Mouse (Mus musculus) ES-E14 (cell line): Measurements from ENCODE around the gene AI837181. TPM values are rescaled to one million over a fixed set of nuclear protein-coding genes. Genes with fewer than 3 reads are reported as not detected.
A peak's percentile ranks its signal among the peaks of the same experiment; 100 is the strongest.

Source experiments
- DNase-seq: peaks from one replicate; pipeline ENCODE4 v3.0.0-alpha.2; 2013; ENCODE audit warnings: low read depth, low spot score
- H3K27ac ChIP-seq: 2 replicates; pipeline ENCODE4 v1.5.1; 2012; ENCODE audit warnings: low read depth, mild to moderate bottlenecking, low read length, moderate library complexity, mixed read lengths; ENCODE audit not compliant: poor library complexity, insufficient read depth, severe bottlenecking
- H3K36me3 ChIP-seq: 2 replicates; pipeline ENCODE4 v1.6.1; 2012; ENCODE audit warnings: mild to moderate bottlenecking, low read length, moderate library complexity, mixed read lengths; ENCODE audit not compliant: control insufficient read depth, poor library complexity, insufficient read depth, severe bottlenecking
- H3K4me1 ChIP-seq, 2 experiments: fragments of 150-350 bp in 1 of 2; sonication (generic) in 1 of 2; 2 replicates each; pipeline ENCODE4 v1.6.1; 2012; ENCODE audit warnings: low read length in 2 of 2, mild to moderate bottlenecking in 1 of 2, mixed read lengths in 1 of 2; ENCODE audit not compliant: control insufficient read depth in 2 of 2, insufficient read depth in 2 of 2, poor library complexity in 1 of 2
- H3K4me3 ChIP-seq, 2 experiments: fragments of 150-350 bp in 1 of 2; sonication (generic) in 1 of 2; 2 replicates each; pipeline ENCODE4 v1.5.1; 2012; ENCODE audit warnings: low read length in 2 of 2, low read depth in 1 of 2, mild to moderate bottlenecking in 1 of 2, mixed read lengths in 1 of 2; ENCODE audit not compliant: insufficient read depth in 1 of 2, poor library complexity in 1 of 2, severe bottlenecking in 1 of 2
- H3K9ac ChIP-seq: 2 replicates; pipeline ENCODE4 v1.6.1; 2012; ENCODE audit warnings: low read depth, mild to moderate bottlenecking, low read length, mixed read lengths; ENCODE audit not compliant: poor library complexity, insufficient read depth, severe bottlenecking
- H3K9me3 ChIP-seq: fragments of 150-350 bp; sonication (generic); 2 replicates; pipeline ENCODE4 v1.6.1; 2012; ENCODE audit warnings: low read depth, mild to moderate bottlenecking, low read length; ENCODE audit not compliant: control insufficient read depth, insufficient read depth
- CHD2 ChIP-seq: IDR thresholded peaks from 2 replicates; pipeline ENCODE4 v1.6.1; 2014; ENCODE audit warnings: mild to moderate bottlenecking, low read depth, low read length, inconsistent platforms
- HCFC1 ChIP-seq: IDR thresholded peaks from 2 replicates; pipeline ENCODE4 v1.6.1; 2012; ENCODE audit warnings: low read length, inconsistent platforms, borderline replicate concordance; ENCODE audit not compliant: insufficient read depth
- MAFK ChIP-seq: IDR thresholded peaks from 2 replicates; pipeline ENCODE4 v1.6.1; 2014; ENCODE audit warnings: mild to moderate bottlenecking, low read depth, low read length, inconsistent platforms; ENCODE audit not compliant: insufficient read depth
- ZC3H11A ChIP-seq: IDR thresholded peaks from 2 replicates; pipeline ENCODE4 v1.6.1; 2012; ENCODE audit warnings: low read depth, mild to moderate bottlenecking, inconsistent platforms, low read length, borderline replicate concordance
- ZNF384 ChIP-seq: IDR thresholded peaks from 2 replicates; pipeline ENCODE4 v1.6.1; 2012; ENCODE audit warnings: low read depth, low read length, inconsistent platforms
- in situ Hi-C, 2 experiments: fragments of 600-800 bp; cut with MboI; formaldehyde crosslinking; loops; one replicate each; pipeline ENCODE4 v1.15.1; 2025; ENCODE audit warnings: low sequenced_read_pairs in 2 of 2, inconsistent platforms in 1 of 2; ENCODE audit not compliant: unreplicated experiment in 2 of 2
- total RNA-seq: library from RNA; depleted of rRNA; stranded (reverse); fragments of 300-350 nt; gene quantifications from 2 replicates; pipeline ENCODE4 v1.2.3, GENCODE M21; 2012

The AI837181 gene
- total RNA-seq, 1 experiment = 13.8 TPM

- in situ Hi-C loops = no loop called here
- peak within 1 kb of the TSS; percentile 71 to 77 for H3K4me3 ChIP-seq
- no peak within 1 kb of the TSS for H3K27ac ChIP-seq
- H3K36me3 ChIP-seq = no peaks in the 10 kb centered on the region
- TF ChIP-seq ZNF384 = no peak
- no peak for TF ChIP-seq ZC3H11A
- no peak for TF ChIP-seq CHD2
- no peak for TF ChIP-seq HCFC1
- TF ChIP-seq MAFK = no peak
- H3K4me1 ChIP-seq = peaks cover 0 to 3% of the 10 kb centered on the region in 2 experiments; a peak in 1 of 4 replicates
- peak; percentile 56 for DNase-seq
- no peaks in the 10 kb centered on the region for H3K9me3 ChIP-seq
- peak within 1 kb of the TSS; percentile 60 for H3K9ac ChIP-seq
These were observed 22.8 kb downstream of the AI837181 start, which contains the start of gene Fosl1 for GRCm38 (mm10) chr19:5447515-5448353. Gene Fosl1, plus strand, starts transcription at chr19:5447547.

- H3K4me1 ChIP-seq = peaks cover 0 to 3% of the 10 kb centered on the region in 2 experiments; a peak in 1 of 4 replicates
- no peaks in the 10 kb centered on the region for H3K36me3 ChIP-seq
- H3K4me3 ChIP-seq = peak overlapping the region; percentile 71 to 77
- TF ChIP-seq MAFK = peak; percentile 75
- no peak for TF ChIP-seq CHD2
- H3K9ac ChIP-seq = no peak overlapping the region
- in situ Hi-C loops = no loop called here
- no peaks in the 10 kb centered on the region for H3K9me3 ChIP-seq
- H3K27ac ChIP-seq = no peak overlapping the region
- no peak for DNase-seq
These were observed 23.6 kb downstream of the AI837181 start for GRCm38 (mm10) chr19:5448354-5449150.

GRCm38 (mm10) chr19:5449673-5450072 is 24.7 kb downstream of the AI837181 start:
- Histone ChIP-seq H3K9ac (no peak overlapping the region), H3K27ac (no peak overlapping the region), H3K9me3 (no peaks in the 10 kb centered on the region), H3K4me1 (peaks cover 0 to 3% of the 10 kb centered on the region in 2 experiments; a peak in 1 of 4 replicates), H3K4me3 (no peak overlapping the region), H3K36me3 (0 out of 2 replicates have a peak, but pooled peaks cover 5% of the 10 kb centered on the region)
- TF ChIP-seq CHD2 (no peak), MAFK (no peak), ZC3H11A (no peak), ZNF384 (no peak)
- no peak for DNase-seq
- in situ Hi-C loops = no loop called here

GRCm38 (mm10) chr19:5451766-5452165 is 26.8 kb downstream of the AI837181 start:
- H3K9ac ChIP-seq = no peak overlapping the region

More at GRCm38 (mm10) chr19:5451766-5452165, 26.8 kb downstream of the AI837181 start:
- Histone ChIP-seq H3K36me3 (0 out of 2 replicates have a peak, but pooled peaks cover 5% of the 10 kb centered on the region), H3K9me3 (no peaks in the 10 kb centered on the region), H3K4me1 (peaks cover 2 to 11% of the 10 kb centered on the region in 2 experiments; a peak in 3 of 4 replicates), H3K4me3 (no peak overlapping the region), H3K27ac (no peak overlapping the region)
- no peak for DNase-seq
- TF ChIP-seq ZC3H11A = no peak
- TF ChIP-seq MAFK = no peak
- no peak for TF ChIP-seq ZNF384
- TF ChIP-seq CHD2 = no peak
- TF ChIP-seq HCFC1 = no peak
- in situ Hi-C loops = no loop called here
